22 mouse cellular contexts compared by ENCODE assay signal in the genomic region with DNA sequence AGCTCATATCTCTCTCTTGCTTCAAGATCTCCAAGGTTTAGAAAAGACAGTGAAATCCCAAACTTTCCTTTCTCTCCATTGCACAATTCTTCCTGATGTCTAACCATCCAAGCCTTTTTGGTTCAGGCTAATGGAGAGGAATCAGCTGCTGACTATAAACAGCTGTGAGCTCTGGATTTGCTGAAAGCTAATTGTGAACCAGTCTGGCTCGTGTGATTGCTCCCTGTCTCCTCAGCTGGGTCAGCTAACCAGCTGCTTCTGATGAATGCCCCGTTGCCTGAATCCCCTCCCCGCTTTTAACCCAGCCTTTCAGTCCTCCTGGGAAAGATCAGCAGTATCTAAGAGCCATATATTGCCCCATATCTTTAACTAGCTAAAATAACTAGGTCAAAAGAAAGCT. TPM values are rescaled to one million over a fixed set of nuclear protein-coding genes. Genes with fewer than 3 reads are reported as not detected.
A peak's percentile ranks its signal among the peaks of the same experiment; 100 is the strongest.
DNase-seq lines count a peak whose midpoint lies in the region; ATAC-seq and TF ChIP-seq lines count a peak whose summit lies in the region.
"Had no signal": no experiment of that assay in that cellular context is flagged by ENCODE, and none has a peak within 500 bp of the region (broad histone marks: within the 10 kb centered on the region; RNA-seq: fewer than 3 reads in every experiment).

No protein-coding gene starts in this region.

- DNase-seq in heart, adult 9 months (ENCODE audit: low spot score in 2 of 2): peak; percentile 18 to 25
- peak; percentile 35 for DNase-seq in midbrain, postnatal 0 days (ENCODE audit: low spot score)
- no peak for DNase-seq in midbrain, embryonic 10.5 days (ENCODE audit: low spot score)
- DNase-seq in forelimb bud, embryonic 11.5 days (ENCODE audit: low read depth, low spot score): peak; percentile 23
- no peak for DNase-seq in layer of hippocampus, postnatal 14 days (ENCODE audit: low spot score in 2 of 2)
- no peak for DNase-seq in adrenal gland, adult 18-20 months (ENCODE audit: low spot score in 2 of 2)
- no peak for DNase-seq in liver, embryonic 11.5 days (ENCODE audit: low spot score)
- DNase-seq: adrenal gland, postnatal 14 days; cerebellum, postnatal 36 days; heart, postnatal 4 days; right cerebral cortex, postnatal 25 days; thymus, adult 2 months had no signal

- H3K27me3 ChIP-seq in heart, embryonic 12.5 days (replicated peaks): 0 out of 2 replicates have a peak, but pooled peaks cover 3% of the 10 kb centered on the region
- H3K27me3 ChIP-seq in midbrain, postnatal 0 days (ENCODE audit: insufficient read depth, low read length): no peaks in the 10 kb centered on the region
- H3K27me3 ChIP-seq in midbrain, embryonic 10.5 days (ENCODE audit: low read depth, poor library complexity, severe bottlenecking): peaks cover 18% of the 10 kb centered on the region; the same call in 1 of the 2 replicates
- H3K27me3 ChIP-seq in liver, embryonic 11.5 days (replicated peaks; ENCODE audit: control insufficient read depth, insufficient read depth, low read length): peaks cover 11% of the 10 kb centered on the region
- H3K27me3 ChIP-seq: limb, embryonic 15.5 days had no signal

- H3K4me1 ChIP-seq in heart, embryonic 12.5 days (replicated peaks): no peaks in the 10 kb centered on the region; the same call in 1 of the 2 replicates
- H3K4me1 ChIP-seq in midbrain, postnatal 0 days (ENCODE audit: insufficient read depth, low read length): 0 out of 2 replicates have a peak, but pooled peaks cover 2% of the 10 kb centered on the region
- H3K4me1 ChIP-seq in midbrain, embryonic 10.5 days: peaks cover 11% of the 10 kb centered on the region
- no peaks in the 10 kb centered on the region; the same call in 1 of the 2 replicates for H3K4me1 ChIP-seq in liver, embryonic 11.5 days (replicated peaks; ENCODE audit: control insufficient read depth, insufficient read depth, low read length)
- H3K4me1 ChIP-seq: lung, embryonic 15.5 days had no signal

- H3K4me2 ChIP-seq in heart, embryonic 12.5 days: no peak overlapping the region
- H3K4me2 ChIP-seq in midbrain, postnatal 0 days (ENCODE audit: low read depth, low read length, poor library complexity, severe bottlenecking): no peak overlapping the region
- H3K4me2 ChIP-seq in liver, embryonic 11.5 days: no peak overlapping the region
- H3K4me2 ChIP-seq: limb, embryonic 15.5 days; lung, embryonic 15.5 days had no signal

- H3K27ac ChIP-seq in heart, embryonic 12.5 days (ENCODE audit: poor library complexity, severe bottlenecking): no peak overlapping the region
- no peak overlapping the region for H3K27ac ChIP-seq in midbrain, postnatal 0 days (ENCODE audit: low read depth, low read length)
- H3K27ac ChIP-seq in midbrain, embryonic 10.5 days (replicated peaks): no peak overlapping the region
- no peak overlapping the region for H3K27ac ChIP-seq in liver, embryonic 11.5 days (ENCODE audit: low read depth, low read length)
- H3K27ac ChIP-seq: heart, embryonic 10.5 days; limb, embryonic 15.5 days; lung, embryonic 15.5 days had no signal

- no peak overlapping the region for H3K4me3 ChIP-seq in heart, embryonic 12.5 days
- H3K4me3 ChIP-seq in midbrain, postnatal 0 days (ENCODE audit: low read depth, low read length): no peak overlapping the region
- H3K4me3 ChIP-seq in midbrain, embryonic 10.5 days: no peak overlapping the region
- H3K4me3 ChIP-seq in liver, embryonic 11.5 days (ENCODE audit: low read depth, low read length): no peak overlapping the region
- H3K4me3 ChIP-seq: erythroblast, embryonic 14.5 days; heart, embryonic 10.5 days; limb, embryonic 15.5 days; lung, embryonic 15.5 days had no signal

- 40% methylated on average over 3 of the region's 3 CpGs for WGBS in heart, embryonic 12.5 days
- WGBS in midbrain, postnatal 0 days: 38% methylated on average over 3 of the region's 3 CpGs
- 41% methylated on average over 3 of the region's 3 CpGs for WGBS in midbrain, embryonic 10.5 days
- WGBS in liver, embryonic 11.5 days: 54% methylated on average over 3 of the region's 3 CpGs

- no peak for ATAC-seq in heart, embryonic 12.5 days (ENCODE audit: insufficient number of reproducible peaks, low FRiP score)
- no peak for ATAC-seq in midbrain, postnatal 0 days (ENCODE audit: low FRiP score)
- ATAC-seq in liver, embryonic 11.5 days (replicated peaks; ENCODE audit: low FRiP score): no peak
- ATAC-seq: intestine, postnatal 0 days had no signal

- no peak overlapping the region for H3K9ac ChIP-seq in heart, embryonic 12.5 days
- H3K9ac ChIP-seq in midbrain, postnatal 0 days (replicated peaks; ENCODE audit: low read length, poor library complexity, severe bottlenecking): no peak overlapping the region
- H3K9ac ChIP-seq in liver, embryonic 11.5 days (ENCODE audit: low read depth, low read length): no peak overlapping the region
- H3K9ac ChIP-seq: limb, embryonic 15.5 days; lung, embryonic 15.5 days had no signal

- H3K36me3 ChIP-seq in heart, embryonic 12.5 days: no peaks in the 10 kb centered on the region
- H3K36me3 ChIP-seq in midbrain, postnatal 0 days (ENCODE audit: insufficient read depth, low read length): no peaks in the 10 kb centered on the region
- H3K36me3 ChIP-seq in midbrain, embryonic 10.5 days: no peaks in the 10 kb centered on the region
- no peaks in the 10 kb centered on the region for H3K36me3 ChIP-seq in liver, embryonic 11.5 days (ENCODE audit: control insufficient read depth, insufficient read depth, low read length)
- H3K36me3 ChIP-seq: heart, embryonic 10.5 days; limb, embryonic 15.5 days; lung, embryonic 15.5 days had no signal

- TF ChIP-seq CTCF in midbrain, postnatal 0 days (IDR thresholded peaks at IDR 0.05): no peak

- no peaks in the 10 kb centered on the region for H3K9me3 ChIP-seq in heart, embryonic 12.5 days (replicated peaks)
- H3K9me3 ChIP-seq in midbrain, postnatal 0 days (ENCODE audit: low read length): no peaks in the 10 kb centered on the region
- H3K9me3 ChIP-seq in midbrain, embryonic 10.5 days (replicated peaks): no peaks in the 10 kb centered on the region
- no peaks in the 10 kb centered on the region for H3K9me3 ChIP-seq in liver, embryonic 11.5 days (ENCODE audit: control insufficient read depth, low read length)
- H3K9me3 ChIP-seq: heart, embryonic 10.5 days; limb, embryonic 15.5 days; lung, embryonic 15.5 days had no signal

RNA-seq across cellular contexts. Expression of a gene that starts 2.6 kb away (rescaled TPM):
- polyA plus RNA-seq in heart, embryonic 12.5 days (2016; fragmentation: Nextera tagmentation; extraction: Ambion mirVana): 1.3 and 1.7 TPM in 2 replicates
- total RNA-seq in midbrain, postnatal 0 days (2014; rRNA removed): 0.05 TPM in 2 replicates
- 0.29 and 0.38 TPM in 2 replicates for polyA plus RNA-seq in midbrain, postnatal 0 days (2015; fragmentation: Nextera tagmentation; extraction: Ambion mirVana)
- polyA plus RNA-seq in midbrain, embryonic 10.5 days (2016; fragmentation: Nextera tagmentation; extraction: Ambion mirVana): 1.7 and 1.8 TPM in 2 replicates
- 1 to 10 TPM in 1 of 2 experiments, under 1 TPM in 1; 0.67 to 1.1 TPM for total RNA-seq in layer of hippocampus, postnatal 14 days (2021)
- total RNA-seq in adrenal gland, adult 18-20 months (2021): 10 to 100 TPM; 12.9 to 18.0 TPM
- polyA plus RNA-seq in liver, embryonic 11.5 days (2014; fragmentation: Nextera tagmentation; extraction: Ambion mirVana): 2.8 and 4.6 TPM in 2 replicates
- total RNA-seq: monocyte, adult 5-6 weeks; neutrophil, adult 5-6 weeks had no signal
- polyA plus RNA-seq: erythroblast, embryonic 14.5 days had no signal

RNA-seq across cellular contexts. Expression of a gene that starts 32.7 kb away (rescaled TPM):
- polyA plus RNA-seq in heart, embryonic 12.5 days (2016; fragmentation: Nextera tagmentation; extraction: Ambion mirVana): 7.8 and 10.2 TPM in 2 replicates
- 39.6 and 45.5 TPM in 2 replicates for total RNA-seq in midbrain, postnatal 0 days (2014; rRNA removed)
- 21.0 and 22.1 TPM in 2 replicates for polyA plus RNA-seq in midbrain, postnatal 0 days (2015; fragmentation: Nextera tagmentation; extraction: Ambion mirVana)
- 11.4 and 12.1 TPM in 2 replicates for polyA plus RNA-seq in midbrain, embryonic 10.5 days (2016; fragmentation: Nextera tagmentation; extraction: Ambion mirVana)
- 10 to 100 TPM; 69.0 to 70.9 TPM for total RNA-seq in layer of hippocampus, postnatal 14 days (2021)
- 10 to 100 TPM; 29.4 to 41.6 TPM for total RNA-seq in adrenal gland, adult 18-20 months (2021)
- polyA plus RNA-seq in liver, embryonic 11.5 days (2014; fragmentation: Nextera tagmentation; extraction: Ambion mirVana): 5.2 and 5.6 TPM in 2 replicates

RNA-seq across cellular contexts. Expression of a gene that starts 50.8 kb away (rescaled TPM):
- 0.04 and 0.05 TPM in 2 replicates for polyA plus RNA-seq in heart, embryonic 12.5 days (2016; fragmentation: Nextera tagmentation; extraction: Ambion mirVana)
- total RNA-seq in midbrain, postnatal 0 days (2014; rRNA removed): 0.44 TPM in 1 of 2 replicates, not detected in the other
- 0.10 and 0.14 TPM in 2 replicates for polyA plus RNA-seq in midbrain, postnatal 0 days (2015; fragmentation: Nextera tagmentation; extraction: Ambion mirVana)
- polyA plus RNA-seq in midbrain, embryonic 10.5 days (2016; fragmentation: Nextera tagmentation; extraction: Ambion mirVana): not detected in 2 replicates
- under 1 TPM; 0.26 to 0.30 TPM for total RNA-seq in layer of hippocampus, postnatal 14 days (2021)
- not detected for total RNA-seq in adrenal gland, adult 18-20 months (2021)
- polyA plus RNA-seq in liver, embryonic 11.5 days (2014; fragmentation: Nextera tagmentation; extraction: Ambion mirVana): not detected in 2 replicates
- total RNA-seq: gastrocnemius, adult 8-10 months; monocyte, adult 5-6 weeks; neutrophil, adult 5-6 weeks had no signal
- polyA plus RNA-seq: C2C12; erythroblast, embryonic 14.5 days had no signal

Comparison
In these comparisons a context has a peak if more than half of its experiments do, and no peak if none do; other contexts are left out.
1. DNase-seq: peak in heart, adult 9 months (2 of 2), midbrain, postnatal 0 days (single experiment) and forelimb bud, embryonic 11.5 days (single experiment); none in midbrain, embryonic 10.5 days (single experiment), layer of hippocampus, postnatal 14 days (0 of 2), adrenal gland, adult 18-20 months (0 of 2) and liver, embryonic 11.5 days (single experiment).